Mouse (Mus musculus) T-helper 2 cell (primary cell): Measurements from ENCODE around the gene Gm7682.
"Not testable (repeated sequence)": the region's sequence is repeated elsewhere in the genome, so short reads cannot be mapped to it uniquely, and the experiment has no call there.

Experiments used
- in situ Hi-C: fragments of 300-600 bp; cut with MboI, MseI; formaldehyde crosslinking; loops from one replicate; pipeline ENCODE4 v1.15.1; 2025; ENCODE audit warnings: high pct_unique_total_duplicates

Gm7682 gene

GRCm38 (mm10) chr5:94445484-94445883 is at the start of gene Gm7682:
Gene Gm7682 (plus strand): TSS chr5:94445784.
- in situ Hi-C loops: not testable (repeated sequence)
